Mouse (Mus musculus) mouse trophoblast stem cell (cell line): ENCODE data around the gene Brdt.

ENCODE experiments used
- in situ Hi-C, 2 experiments: fragments of 300-500 bp; cut with MseI, MboI; formaldehyde crosslinking; loops; 2 replicates in 1 of 2; 3 replicates in 1 of 2; pipeline ENCODE4 v1.15.1; 2025

Brdt gene

GRCm38 (mm10) chr5:107330916-107331421 lies at the start of gene Brdt:
TSS of gene Brdt (plus strand) at chr5:107331159.
- in situ Hi-C loops = no loop called here

- in situ Hi-C loops = loop anchor here in 1 of 2 experiments (25.0 kb wide), 1 partner anchor 420 kb away; no protein-coding TSS in a partner anchor
Observed at GRCm38 (mm10) chr5:107282561-107283307, 48.2 kb upstream of the Brdt start.

- in situ Hi-C loops = loop anchor here in 1 of 2 experiments (25.0 kb wide), 1 partner anchor 422 kb away; no protein-coding TSS in a partner anchor
Observed at GRCm38 (mm10) chr5:107283935-107284524, 46.9 kb upstream of the Brdt start.

GRCm38 (mm10) chr5:107285563-107285962 lies 45.4 kb upstream of the Brdt start:
- in situ Hi-C loops = loop anchor here in 1 of 2 experiments (25.0 kb wide), 1 partner anchor 423 kb away; no protein-coding TSS in a partner anchor

GRCm38 (mm10) chr5:107287254-107287907 lies 43.6 kb upstream of the Brdt start:
- in situ Hi-C loops = loop anchor here in 1 of 2 experiments (25.0 kb wide), 1 partner anchor 425 kb away; no protein-coding TSS in a partner anchor

GRCm38 (mm10) chr5:107287908-107288267 lies 43.1 kb upstream of the Brdt start:
- in situ Hi-C loops = loop anchor here in 1 of 2 experiments (25.0 kb wide), 1 partner anchor 426 kb away; no protein-coding TSS in a partner anchor

DNA sequence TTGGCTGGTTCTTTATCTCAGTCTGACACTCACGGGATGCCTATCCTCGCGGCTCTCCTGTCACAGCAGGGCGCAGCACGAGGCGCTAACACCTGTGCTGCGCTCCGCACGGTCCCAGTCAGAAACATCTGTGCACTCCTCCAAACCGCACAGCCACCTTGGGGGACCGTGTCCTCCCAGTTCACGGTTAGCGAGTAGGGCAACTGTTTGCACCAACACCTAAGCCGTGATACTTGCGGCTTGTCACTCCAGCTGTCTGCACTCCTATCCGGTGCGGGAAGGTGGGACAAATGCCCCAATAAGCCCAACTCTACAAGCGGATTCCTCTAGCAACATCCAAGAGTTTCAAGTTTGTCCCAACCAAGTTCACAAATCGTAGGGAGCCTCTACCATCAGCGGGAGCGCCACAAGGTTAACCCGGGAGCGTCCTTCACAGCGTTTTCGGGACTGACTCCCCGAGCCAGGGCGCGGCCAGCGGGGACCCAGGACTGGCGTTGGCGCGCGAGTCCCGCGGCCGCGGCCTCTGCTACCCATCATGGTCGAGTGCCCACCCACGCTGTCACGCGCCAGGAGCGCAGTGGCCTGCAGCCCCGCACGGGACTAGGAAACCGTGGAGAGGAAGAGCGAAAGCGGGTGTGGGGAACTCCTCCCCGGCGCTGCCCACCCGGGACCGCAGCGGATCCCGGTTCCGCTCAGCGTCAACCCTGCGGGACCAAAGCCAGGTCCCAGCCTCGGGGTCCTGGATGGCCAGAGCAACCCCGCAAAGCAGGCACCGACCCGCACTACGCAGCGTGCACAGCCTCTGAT lies 42.3 kb upstream of the Brdt start:
- in situ Hi-C loops = loop anchor here in 1 of 2 experiments (25.0 kb wide), 1 partner anchor 426 kb away; no protein-coding TSS in a partner anchor

DNA sequence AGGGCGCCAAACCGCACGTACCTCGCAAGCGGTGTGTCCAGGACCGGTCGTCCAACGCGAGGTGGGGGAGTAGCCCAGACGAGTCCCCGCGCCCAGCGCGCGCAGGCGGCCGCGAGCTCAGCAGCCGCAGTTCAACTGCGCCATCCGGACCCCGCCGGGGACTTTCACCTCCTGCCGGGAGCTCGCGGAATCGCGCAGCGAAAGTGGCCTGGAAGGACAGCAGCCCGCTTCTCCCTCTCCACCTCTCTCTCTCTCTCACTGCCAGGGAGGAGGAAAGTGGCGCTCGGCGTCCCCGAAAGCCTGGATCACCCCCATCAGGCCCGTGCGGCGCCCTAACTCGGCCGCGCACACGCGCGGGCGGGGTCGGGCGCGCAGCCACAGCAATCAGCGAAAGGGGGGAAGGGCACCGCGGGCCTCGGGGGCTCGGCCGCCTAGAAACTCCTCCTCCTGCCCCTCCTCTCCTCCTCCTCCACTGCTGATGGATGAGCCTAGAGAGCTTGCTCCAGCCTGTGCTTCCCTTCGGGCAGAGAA lies 41.7 kb upstream of the Brdt start, which contains the start of gene Tgfbr3:
Gene Tgfbr3, minus strand, starts transcription at position 396 of the 531 bp plus-strand sequence.
- in situ Hi-C loops = loop anchor here in 1 of 2 experiments (25.0 kb wide), 1 partner anchor 427 kb away; no protein-coding TSS in a partner anchor

- in situ Hi-C loops = loop anchor here in 1 of 2 experiments (25.0 kb wide), 1 partner anchor 428 kb away; no protein-coding TSS in a partner anchor
Observed at GRCm38 (mm10) chr5:107289986-107290385, 41.0 kb upstream of the Brdt start.

DNA sequence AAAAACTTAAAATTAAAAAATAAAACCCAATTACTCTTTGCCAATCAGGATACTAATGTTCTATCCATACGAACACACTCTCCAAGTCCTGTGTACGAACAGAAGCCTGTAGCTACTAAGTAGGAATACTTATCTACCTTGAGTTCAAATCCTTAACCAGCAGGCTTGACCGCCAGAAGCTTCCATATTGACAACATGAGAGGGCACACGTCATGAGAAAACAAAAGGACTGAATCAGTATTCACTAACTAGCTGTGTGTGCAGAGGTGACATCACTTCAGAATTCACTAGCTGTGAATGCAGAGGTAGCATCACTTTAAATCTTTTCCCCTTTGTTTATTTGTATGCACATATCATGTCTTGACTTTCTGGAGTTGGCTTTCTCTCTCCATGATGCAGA lies 36.9 kb upstream of the Brdt start:
- in situ Hi-C loops = loop anchor here in 1 of 2 experiments (25.0 kb wide), 1 partner anchor 432 kb away; no protein-coding TSS in a partner anchor

GRCm38 (mm10) chr5:107295061-107295816 lies 35.7 kb upstream of the Brdt start:
- in situ Hi-C loops = loop anchor here in 1 of 2 experiments (25.0 kb wide), 1 partner anchor 433 kb away; no protein-coding TSS in a partner anchor

GRCm38 (mm10) chr5:107295817-107296511 lies 35.0 kb upstream of the Brdt start:
- in situ Hi-C loops = loop anchor here in 1 of 2 experiments (25.0 kb wide), 1 partner anchor 434 kb away; no protein-coding TSS in a partner anchor

GRCm38 (mm10) chr5:107296512-107297322 lies 34.2 kb upstream of the Brdt start:
- in situ Hi-C loops = loop anchor here in 1 of 2 experiments (25.0 kb wide), 1 partner anchor 434 kb away; no protein-coding TSS in a partner anchor

- in situ Hi-C loops = loop anchor here in 1 of 2 experiments (25.0 kb wide), 1 partner anchor 437 kb away; no protein-coding TSS in a partner anchor
Observed at GRCm38 (mm10) chr5:107298854-107299253, 32.1 kb upstream of the Brdt start.

- in situ Hi-C loops = loop anchor here in 1 of 2 experiments (25.0 kb wide), 1 partner anchor 441 kb away; no protein-coding TSS in a partner anchor
Observed at GRCm38 (mm10) chr5:107303350-107303861, 27.6 kb upstream of the Brdt start.

GRCm38 (mm10) chr5:107304117-107304825 lies 26.7 kb upstream of the Brdt start:
- in situ Hi-C loops = loop anchor here in 1 of 2 experiments (25.0 kb wide), 1 partner anchor 442 kb away; no protein-coding TSS in a partner anchor

GRCm38 (mm10) chr5:107307432-107307831 lies 23.5 kb upstream of the Brdt start:
- in situ Hi-C loops = loop anchor here in 1 of 2 experiments (25.0 kb wide), 1 partner anchor 445 kb away; no protein-coding TSS in a partner anchor
